Mouse (Mus musculus) embryonic facial prominence, embryonic 13.5 days (tissue): ENCODE data around the gene Lyg2. TPM values are rescaled to one million over a fixed set of nuclear protein-coding genes. Genes with fewer than 3 reads are reported as not detected.
A peak's percentile ranks its signal among the peaks of the same experiment; 100 is the strongest.

Experiments
- ATAC-seq: fragments of 200-750 bp; cut with Nextera tagmentation; 2 replicates; pipeline ENCODE4 v1.8.0; 2017; ENCODE audit warnings: low read depth; ENCODE audit not compliant: insufficient number of reproducible peaks, insufficient read depth, low FRiP score, low TSS enrichment
- H3K27ac ChIP-seq: fragments of 300-500 bp; sonication (generic); 2 replicates; pipeline ENCODE4 v1.5.1; 2015; ENCODE audit warnings: moderate library complexity, mild to moderate bottlenecking, inconsistent platforms
- H3K27me3 ChIP-seq: fragments of 300-500 bp; sonication (generic); 2 replicates; pipeline ENCODE4 v1.6.1; 2015; ENCODE audit warnings: mild to moderate bottlenecking, inconsistent platforms
- H3K36me3 ChIP-seq: fragments of 300-500 bp; sonication (generic); 2 replicates; pipeline ENCODE4 v1.6.1; 2015; ENCODE audit warnings: mild to moderate bottlenecking, inconsistent platforms
- H3K4me1 ChIP-seq: fragments of 300-500 bp; sonication (generic); 2 replicates; pipeline ENCODE4 v1.6.1; 2015; ENCODE audit warnings: inconsistent platforms
- H3K4me2 ChIP-seq: fragments of 300-500 bp; sonication (generic); 2 replicates; pipeline ENCODE4 v1.6.1; 2015; ENCODE audit warnings: moderate library complexity, mild to moderate bottlenecking, inconsistent platforms
- H3K4me3 ChIP-seq: fragments of 300-500 bp; sonication (generic); 2 replicates; pipeline ENCODE4 v1.5.1; 2015; ENCODE audit warnings: mild to moderate bottlenecking, inconsistent platforms
- H3K9ac ChIP-seq: fragments of 300-500 bp; sonication (generic); 2 replicates; pipeline ENCODE4 v1.6.1; 2015; ENCODE audit warnings: mild to moderate bottlenecking, inconsistent platforms
- H3K9me3 ChIP-seq: fragments of 300-500 bp; sonication (generic); 2 replicates; pipeline ENCODE4 v1.6.1; 2016; ENCODE audit warnings: inconsistent platforms
- WGBS: fragments of 180-500 bp; shearing (Covaris S2); methylation state at CpG from one replicate; pipeline ENCODE4 v1.1.7; 2015; ENCODE audit warnings: mixed read lengths; 5-methylcytosine and 5-hydroxymethylcytosine counted together
- polyA plus RNA-seq: library from polyadenylated mRNA; unstranded; fragments of >200 nt; fragmentation: Nextera tagmentation; extraction: Ambion mirVana; gene quantifications from 2 replicates; pipeline ENCODE4 v1.2.1, GENCODE M21; 2015

The Lyg2 gene
- polyA plus RNA-seq, 1 experiment from 2014 or later, result not detected

GRCm38 (mm10) chr1:37864511-37865400, 51.5 kb downstream of the Lyg2 start:
- under 1% methylated on average over 87 of the region's 90 CpGs for WGBS
- peak overlapping the region; percentile 74 for H3K4me2 ChIP-seq
- no peaks in the 10 kb centered on the region for H3K36me3 ChIP-seq
- peak overlapping the region; percentile 70 for H3K4me3 ChIP-seq
- ATAC-seq, result peak; percentile 100
- H3K4me1 ChIP-seq, result no peaks in the 10 kb centered on the region; the same call in 1 of the 2 replicates
- H3K9me3 ChIP-seq, result no peaks in the 10 kb centered on the region
- H3K9ac ChIP-seq, result peak overlapping the region; percentile 79
- peak overlapping the region; percentile 82 for H3K27ac ChIP-seq
- peaks cover 7% of the 10 kb centered on the region for H3K27me3 ChIP-seq

Other genes with a start within 250 kb of the Lyg2 start
- 1.9 and 2.5 TPM in 2 replicates for gene 2010300C02Rik, start 196.4 kb downstream of the Lyg2 start, polyA plus RNA-seq
- 6.0 and 6.9 TPM in 2 replicates for gene Tsga10, start 50.1 kb downstream of the Lyg2 start, polyA plus RNA-seq
- gene Lipt1, start 44.8 kb downstream of the Lyg2 start, polyA plus RNA-seq, result 8.3 and 8.6 TPM in 2 replicates
- 26.5 and 27.7 TPM in 2 replicates for gene Mitd1, start 26.1 kb downstream of the Lyg2 start, polyA plus RNA-seq
- gene Mrpl30, start 26.0 kb downstream of the Lyg2 start, polyA plus RNA-seq, result 240 and 260 TPM in 2 replicates
- gene Lyg1, start 41.3 kb upstream of the Lyg2 start, polyA plus RNA-seq, result not detected in 2 replicates
- gene Txndc9, start 81.4 kb upstream of the Lyg2 start, polyA plus RNA-seq, result 140 and 155 TPM in 2 replicates
- 35.9 and 36.9 TPM in 2 replicates for gene Eif5b, start 81.5 kb upstream of the Lyg2 start, polyA plus RNA-seq
- gene Rev1, start 213.3 kb upstream of the Lyg2 start, polyA plus RNA-seq, result 30.0 and 34.5 TPM in 2 replicates